Mouse (Mus musculus): ENCODE measurements around the gene Mxd3.
A peak's percentile ranks its signal among the peaks of the same experiment; 100 is the strongest.

Gene Mxd3

GRCm38 (mm10) chr13:55332331-55332730, 2.7 kb upstream of the Mxd3 start:
- DNase-seq (ENCODE audit: low read depth, low spot score) = no peak

- DNase-seq (ENCODE audit: low read depth, low spot score) = no peak
These were observed 1.2 kb upstream of the Mxd3 start for GRCm38 (mm10) chr13:55330567-55331400.

- no peak for DNase-seq (ENCODE audit: low read depth, low spot score)
These were observed 427 bp downstream of the Mxd3 start for GRCm38 (mm10) chr13:55329109-55329682.

GRCm38 (mm10) chr13:55328641-55329040, 982 bp downstream of the Mxd3 start:
- DNase-seq (ENCODE audit: low read depth, low spot score) = no peak

GRCm38 (mm10) chr13:55328171-55328570, 1.5 kb downstream of the Mxd3 start:
- DNase-seq (ENCODE audit: low read depth, low spot score) = no peak

- DNase-seq (ENCODE audit: low read depth, low spot score) = peak; percentile 87
These were observed 2.0 kb downstream of the Mxd3 start for GRCm38 (mm10) chr13:55327633-55328032.

GRCm38 (mm10) chr13:55327169-55327568, 2.5 kb downstream of the Mxd3 start:
- DNase-seq (ENCODE audit: low read depth, low spot score) = no peak

GRCm38 (mm10) chr13:55325596-55325995, 4.0 kb downstream of the Mxd3 start:
- DNase-seq (ENCODE audit: low read depth, low spot score) = no peak

GRCm38 (mm10) chr13:55322130-55322825, 7.3 kb downstream of the Mxd3 start:
- DNase-seq (ENCODE audit: low read depth, low spot score) = peak; percentile 50

- peak; percentile 84 for DNase-seq (ENCODE audit: low read depth, low spot score)
These were observed 8.0 kb downstream of the Mxd3 start, which contains the start of gene Rab24 for GRCm38 (mm10) chr13:55321434-55322129. Rab24 (minus strand) TSS chr13:55321946.

GRCm38 (mm10) chr13:55319931-55320533, 9.6 kb downstream of the Mxd3 start, which contains the start of gene Prelid1:
Prelid1 (plus strand) TSS chr13:55320500.
- no peak for DNase-seq (ENCODE audit: low read depth, low spot score)

GRCm38 (mm10) chr13:55318351-55318750, 11.3 kb downstream of the Mxd3 start:
- DNase-seq (ENCODE audit: low read depth, low spot score) = no peak

- DNase-seq (ENCODE audit: low read depth, low spot score) = no peak
These were observed 14.7 kb downstream of the Mxd3 start for GRCm38 (mm10) chr13:55314891-55315412.

GRCm38 (mm10) chr13:55313051-55313450, 16.6 kb downstream of the Mxd3 start:
- DNase-seq (ENCODE audit: low read depth, low spot score) = no peak

- no peak for DNase-seq (ENCODE audit: low read depth, low spot score)
These were observed 17.5 kb downstream of the Mxd3 start for GRCm38 (mm10) chr13:55312028-55312630.

GRCm38 (mm10) chr13:55300913-55301312, 28.7 kb downstream of the Mxd3 start:
- DNase-seq (ENCODE audit: low read depth, low spot score) = no peak

- DNase-seq (ENCODE audit: low read depth, low spot score) = no peak
These were observed 32.9 kb downstream of the Mxd3 start for GRCm38 (mm10) chr13:55296760-55297159.

GRCm38 (mm10) chr13:55288854-55289253, 40.8 kb downstream of the Mxd3 start:
- no peak for DNase-seq (ENCODE audit: low read depth, low spot score)

- DNase-seq (ENCODE audit: low read depth, low spot score) = no peak
These were observed 52.0 kb downstream of the Mxd3 start for GRCm38 (mm10) chr13:55277646-55278045.

- no peak for DNase-seq (ENCODE audit: low read depth, low spot score)
These were observed 52.4 kb downstream of the Mxd3 start for GRCm38 (mm10) chr13:55277203-55277602.
